Mouse (Mus musculus) heart, adult 2 months (tissue): Measurements from ENCODE around the gene Mkrn2.
A peak's percentile ranks its signal among the peaks of the same experiment; 100 is the strongest.

Experiments
- CTCF ChIP-seq: fragments of 200-600 bp; IDR thresholded peaks from 2 replicates; pipeline ENCODE4 v1.8.1; 2022; ENCODE audit warnings: antibody characterized with exemption, mild to moderate bottlenecking, moderate library complexity
- EP300 ChIP-seq: fragments of 200-500 bp; IDR thresholded peaks from 2 replicates; pipeline ENCODE4 v1.6.1; 2011; ENCODE audit warnings: low read depth, low read length, control low read depth; ENCODE audit not compliant: insufficient read depth
- POLR2A ChIP-seq: fragments of 200-500 bp; IDR thresholded peaks from 2 replicates; pipeline ENCODE4 v1.6.1; 2011; ENCODE audit warnings: mild to moderate bottlenecking, low read depth, low read length, control low read depth; ENCODE audit not compliant: insufficient read depth

DNA sequence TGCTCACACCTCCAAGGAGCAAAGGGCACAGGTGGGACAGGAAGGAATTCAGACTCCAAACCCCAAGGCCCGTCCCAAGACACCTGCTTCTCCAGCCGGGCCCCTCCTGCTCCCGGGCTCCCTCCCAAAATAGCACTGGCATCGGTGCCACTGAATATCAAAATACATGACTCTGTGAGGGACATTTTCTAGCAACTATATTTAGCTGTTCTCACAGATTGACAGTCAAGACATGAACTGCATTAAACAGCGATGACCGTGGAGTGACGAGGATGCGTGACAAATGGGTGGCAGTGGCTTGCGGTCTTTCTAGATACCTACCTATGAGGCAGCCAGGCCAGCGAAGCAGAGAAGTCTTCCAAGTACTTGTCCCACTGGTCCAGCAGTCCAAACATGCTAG is 15.4 kb upstream of the Mkrn2 start:
- TF ChIP-seq POLR2A: no peak
- TF ChIP-seq CTCF: no peak
- 0 out of 2 replicates have a peak, but pooled peaks have one; percentile 7 for TF ChIP-seq EP300
